ENCODE assay signal across 9 mouse cellular contexts in genomic region chr5:23249896-23250875, GRCm38 (mm10).
DNase-seq lines count a peak whose midpoint lies in the region; ATAC-seq and TF ChIP-seq lines count a peak whose summit lies in the region.
"Had no signal": no experiment of that assay in that cellular context is flagged by ENCODE, and none has a peak within 500 bp of the region (broad histone marks: within the 10 kb centered on the region; RNA-seq: fewer than 3 reads in every experiment).

No protein-coding gene starts in this region.

- in situ Hi-C loops in Patski (cut with MboI; ENCODE audit: low pct_unique_long_range_greater_than_20kb), result no loop called here

- WGBS in embryonic facial prominence, embryonic 15.5 days, result 52% methylated on average over 9 of the region's 9 CpGs
- 61% methylated on average over 9 of the region's 9 CpGs for WGBS in embryonic facial prominence, embryonic 10.5 days

- TF ChIP-seq CTCF in Patski (IDR thresholded peaks at IDR 0.05), result no peak

- H3K9me3 ChIP-seq in embryonic facial prominence, embryonic 15.5 days (replicated peaks), result no peaks in the 10 kb centered on the region
- no peaks in the 10 kb centered on the region for H3K9me3 ChIP-seq in embryonic facial prominence, embryonic 10.5 days

- peaks cover 20% of the 10 kb centered on the region; the same call in 1 of the 2 replicates for H3K4me1 ChIP-seq in embryonic facial prominence, embryonic 15.5 days
- H3K4me1 ChIP-seq in embryonic facial prominence, embryonic 10.5 days, result no peaks in the 10 kb centered on the region

- no peak for ATAC-seq in embryonic facial prominence, embryonic 15.5 days (ENCODE audit: insufficient number of reproducible peaks, low FRiP score, low TSS enrichment, low read depth)
- ATAC-seq in Patski, result peak; percentile 36

- H3K4me2 ChIP-seq in embryonic facial prominence, embryonic 15.5 days (replicated peaks), result no peak overlapping the region

- no peak overlapping the region for H3K9ac ChIP-seq in embryonic facial prominence, embryonic 15.5 days

- CTCF ChIA-PET in Patski (lab: Charles Lee), result interaction anchor here (1.1 to 1.8 kb wide), 3 partner anchors 24 to 34 kb away, joined by 3 to 8 read pairs (median 5); no protein-coding TSS in a partner anchor

- intact Hi-C loops in heart, postnatal 10 days (cut with DNase I), result no loop called here

- no peaks in the 10 kb centered on the region for H3K36me3 ChIP-seq in embryonic facial prominence, embryonic 15.5 days
- H3K36me3 ChIP-seq in embryonic facial prominence, embryonic 10.5 days (replicated peaks), result no peaks in the 10 kb centered on the region

- no peak for DNase-seq in embryonic facial prominence, embryonic 10.5 days (ENCODE audit: low spot score)
- DNase-seq in Patski (ENCODE audit: low read depth, low spot score), result no peak
- DNase-seq in heart, postnatal 10 days, result peak; percentile 31 to 32
- DNase-seq in kidney, postnatal 14 days, result peak; percentile 67
- DNase-seq in thymus, postnatal 4 days, result no peak
- no peak for DNase-seq in adrenal gland, adult (ENCODE audit: inconsistent age in 2 of 2, low spot score in 1 of 2)
- no peak for DNase-seq in right cerebral cortex, postnatal 25 days
- DNase-seq: gastrocnemius, postnatal 25 days had no signal

- 0 out of 2 replicates have a peak, but pooled peaks cover 3% of the 10 kb centered on the region for H3K27me3 ChIP-seq in embryonic facial prominence, embryonic 15.5 days
- no peaks in the 10 kb centered on the region for H3K27me3 ChIP-seq in embryonic facial prominence, embryonic 10.5 days (replicated peaks; ENCODE audit: low read depth, poor library complexity, severe bottlenecking)
- H3K27me3 ChIP-seq in Patski, result no peaks in the 10 kb centered on the region

- 0 out of 2 replicates have a peak overlapping the region, but pooled peaks have one; percentile 22 for H3K27ac ChIP-seq in embryonic facial prominence, embryonic 15.5 days (replicated peaks)
- H3K27ac ChIP-seq in embryonic facial prominence, embryonic 10.5 days (replicated peaks), result no peak overlapping the region

- H3K4me3 ChIP-seq in embryonic facial prominence, embryonic 15.5 days (replicated peaks), result no peak overlapping the region
- no peak overlapping the region for H3K4me3 ChIP-seq in embryonic facial prominence, embryonic 10.5 days

- POLR2A ChIA-PET in Patski (lab: Charles Lee), result interaction anchor here (0.8 kb wide), 1 partner anchor 136 kb away, joined by 3 read pairs; no protein-coding TSS in a partner anchor

Comparison
In these comparisons a context has a peak if more than half of its experiments do, and no peak if none do; other contexts are left out.
1. DNase-seq: peak in heart, postnatal 10 days (2 of 2) and kidney, postnatal 14 days (single experiment); none in embryonic facial prominence, embryonic 10.5 days (single experiment), Patski (single experiment), thymus, postnatal 4 days (single experiment), adrenal gland, adult (0 of 2) and right cerebral cortex, postnatal 25 days (single experiment).